Mouse (Mus musculus) kidney, adult 2 months (tissue): Measurements from ENCODE around the gene Mef2c.

Experiments
- CTCF ChIP-seq: fragments of 200-500 bp; conservative IDR thresholded peaks from 2 replicates; pipeline ENCODE4 v1.5.1; 2011; ENCODE audit warnings: low read depth, mild to moderate bottlenecking, control low read depth, low read length, moderate library complexity, mixed read lengths; ENCODE audit not compliant: insufficient read depth, insufficient read length
- POLR2A ChIP-seq: fragments of 200-500 bp; IDR thresholded peaks from one replicate; pipeline ENCODE4 v1.6.1; 2011; ENCODE audit warnings: low read depth, low read length, control low read depth

DNA sequence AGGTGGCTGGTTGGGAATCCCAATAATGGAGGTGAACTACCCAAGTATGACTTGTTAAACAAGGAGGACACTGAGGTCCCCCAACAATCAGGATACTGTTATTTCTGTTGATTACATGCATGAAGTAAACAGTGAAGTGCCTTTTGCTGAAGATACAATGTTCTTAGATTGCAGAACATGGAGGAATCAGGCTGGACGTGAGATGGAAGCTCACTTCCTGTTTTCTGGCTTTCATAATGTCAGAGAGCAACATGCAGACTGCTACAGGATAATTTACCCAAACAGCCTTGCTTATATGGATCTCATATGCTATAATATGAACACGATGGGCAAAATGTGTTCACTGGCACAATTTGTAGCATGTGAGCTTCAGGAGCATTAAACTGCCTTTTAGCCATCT is 30.1 kb upstream of the Mef2c start:
- TF ChIP-seq CTCF (no peak), POLR2A (no peak)
